Mouse (Mus musculus): ENCODE measurements around the gene Gm49366. TPM values are rescaled to one million over a fixed set of nuclear protein-coding genes. Genes with fewer than 3 reads are reported as not detected.
A peak's percentile ranks its signal among the peaks of the same experiment; 100 is the strongest.
"Not testable (repeated sequence)": the region's sequence is repeated elsewhere in the genome, so short reads cannot be mapped to it uniquely, and the experiment has no call there.

Gene Gm49366
- polyA plus RNA-seq, 1 experiment: not detected

DNA sequence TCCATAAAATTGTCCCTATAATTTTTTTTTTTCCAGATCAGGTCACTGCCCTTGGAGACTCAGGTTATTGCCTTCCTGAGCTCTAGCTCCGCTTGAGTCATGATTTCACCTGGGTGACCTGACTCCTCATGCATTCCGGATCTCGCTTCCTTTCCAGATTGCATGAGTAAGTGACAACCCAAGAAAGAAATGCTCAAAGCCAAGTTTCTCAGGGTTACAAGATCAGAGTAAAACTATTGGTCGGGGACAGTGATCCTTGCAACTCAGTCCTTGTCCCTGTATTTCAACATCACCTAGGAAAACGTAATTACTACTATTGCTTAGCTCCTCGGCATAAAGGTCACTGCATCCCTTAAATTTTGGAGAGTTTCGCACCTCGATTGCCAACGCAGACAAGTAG is 30.3 kb downstream of the Gm49366 start, which contains the start of gene Acot5:
Gene Acot5 (plus strand): TSS at position 340 of the 400 bp plus-strand sequence.
- DNase-seq: no peak
- Histone ChIP-seq H3K4me3 (replicated peaks; ENCODE audit: extremely low read depth, low read depth, low read length) (no peak within 1 kb of the TSS), H3K4me1 (ENCODE audit: control insufficient read depth, insufficient read depth, low read length) (no peaks in the 10 kb centered on the region)
- WGBS: 44% methylated on average over 9 of the region's 9 CpGs
- TF ChIP-seq POLR2A (IDR thresholded peaks at IDR 0.05; ENCODE audit: borderline replicate concordance, extremely low read depth, low read depth, low read length) (no peak), CTCF (IDR thresholded peaks at IDR 0.05; ENCODE audit: insufficient read depth, low read length) (no peak)

DNA sequence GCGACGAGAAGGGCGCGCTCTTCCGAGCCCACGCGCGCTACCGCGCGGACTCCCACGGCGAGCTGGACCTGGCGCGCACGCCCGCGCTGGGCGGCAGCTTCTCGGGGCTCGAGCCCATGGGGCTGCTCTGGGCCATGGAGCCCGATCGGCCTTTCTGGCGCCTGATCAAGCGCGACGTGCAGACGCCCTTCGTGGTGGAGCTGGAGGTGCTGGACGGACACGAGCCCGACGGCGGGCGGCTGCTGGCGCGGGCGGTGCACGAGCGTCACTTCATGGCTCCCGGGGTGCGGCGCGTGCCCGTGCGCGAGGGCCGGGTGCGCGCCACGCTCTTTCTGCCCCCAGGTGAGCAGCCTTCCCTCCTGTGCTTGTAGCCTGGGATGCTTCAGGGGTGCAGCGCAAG is 30.8 kb downstream of the Gm49366 start:
- H3K4me3 ChIP-seq (replicated peaks; ENCODE audit: extremely low read depth, low read depth, low read length); H3K4me1 ChIP-seq (ENCODE audit: control insufficient read depth, insufficient read depth, low read length): not testable (repeated sequence)
- 3% methylated on average over 48 of the region's 52 CpGs for WGBS
- DNase-seq: peak; percentile 21

DNA sequence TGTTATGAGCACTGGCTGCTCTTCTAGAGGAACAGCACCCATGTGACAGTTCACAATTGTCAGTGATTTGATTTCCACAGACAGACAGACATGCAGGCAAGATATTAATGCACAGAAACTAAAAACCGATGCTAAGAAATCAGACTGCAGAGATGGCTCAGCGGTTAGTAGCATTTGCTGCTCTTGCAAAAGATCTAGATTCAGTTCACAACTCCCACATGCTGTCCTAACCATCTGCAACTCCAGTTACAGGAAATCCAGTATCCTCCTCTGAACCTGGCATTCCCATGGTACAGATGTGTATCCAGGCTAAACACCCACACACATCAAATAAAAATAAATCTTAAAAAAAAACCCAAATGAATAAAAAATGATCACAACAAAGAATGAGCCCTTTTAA is 33.0 kb downstream of the Gm49366 start:
- no peaks in the 10 kb centered on the region for H3K4me1 ChIP-seq (ENCODE audit: control insufficient read depth, insufficient read depth, low read length)
- TF ChIP-seq CTCF (IDR thresholded peaks at IDR 0.05; ENCODE audit: insufficient read depth, low read length) (no peak), POLR2A (IDR thresholded peaks at IDR 0.05; ENCODE audit: borderline replicate concordance, extremely low read depth, low read depth, low read length) (no peak)
- 94% methylated on average over 2 of the region's 2 CpGs for WGBS
- no peak overlapping the region for H3K4me3 ChIP-seq (replicated peaks; ENCODE audit: extremely low read depth, low read depth, low read length)
- no peak for DNase-seq

DNA sequence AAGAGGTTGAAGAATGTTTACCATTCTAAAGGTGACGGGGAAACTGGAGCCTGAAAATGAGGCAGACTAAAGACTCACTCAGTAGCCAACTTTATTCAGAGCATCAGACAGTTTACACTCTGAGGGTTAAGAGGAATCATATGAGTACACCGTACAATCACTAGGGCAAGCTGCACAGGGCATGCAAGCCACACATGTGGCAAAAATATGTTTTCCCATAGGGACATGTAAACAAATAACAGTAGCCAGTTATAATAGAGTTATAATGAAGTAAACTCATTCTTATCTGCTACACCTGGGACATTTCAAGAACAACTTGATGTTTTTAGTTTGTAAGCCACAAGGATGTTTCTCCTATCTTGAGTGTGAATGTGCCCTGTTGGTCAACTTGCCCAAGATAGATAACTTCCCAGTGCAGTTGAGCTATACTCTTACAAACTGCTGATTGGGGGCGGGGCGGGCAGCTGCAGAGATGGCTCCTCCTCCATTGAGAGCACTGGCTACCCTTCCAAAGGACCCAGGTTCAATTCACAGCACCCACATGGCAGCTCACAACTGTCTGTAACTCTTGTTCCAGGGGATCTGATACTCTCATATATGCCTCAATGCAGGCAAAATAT is 38.7 kb downstream of the Gm49366 start:
- 76% methylated on average over 4 of the region's 4 CpGs for WGBS
- TF ChIP-seq CTCF (IDR thresholded peaks at IDR 0.05; ENCODE audit: insufficient read depth, low read length) (no peak), POLR2A (IDR thresholded peaks at IDR 0.05; ENCODE audit: borderline replicate concordance, extremely low read depth, low read depth, low read length) (no peak)

DNA sequence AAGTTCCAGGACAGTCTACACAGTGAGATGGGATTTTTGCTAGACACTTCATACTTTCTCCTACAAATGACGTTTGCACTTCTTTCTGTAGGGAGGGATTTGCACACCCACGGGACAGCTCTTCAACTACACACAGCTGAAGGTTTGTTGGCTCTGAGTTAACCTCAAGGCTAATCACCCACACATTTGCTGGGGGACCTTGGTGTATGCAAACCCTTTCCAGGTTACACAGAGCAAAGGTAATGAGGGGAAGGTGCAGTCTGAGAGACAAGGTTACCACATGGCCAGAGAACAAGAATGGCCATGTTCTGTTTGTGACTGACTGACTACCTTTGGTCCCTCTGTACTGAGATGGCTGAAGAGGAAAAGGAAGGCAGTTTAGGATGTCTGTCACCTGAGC is 45.1 kb downstream of the Gm49366 start:
- WGBS: 81% methylated on average over 2 of the region's 2 CpGs
- Histone ChIP-seq H3K4me3 (replicated peaks; ENCODE audit: extremely low read depth, low read depth, low read length) (no peak overlapping the region), H3K4me1 (ENCODE audit: control insufficient read depth, insufficient read depth, low read length) (no peaks in the 10 kb centered on the region)
- TF ChIP-seq POLR2A (IDR thresholded peaks at IDR 0.05; ENCODE audit: borderline replicate concordance, extremely low read depth, low read depth, low read length) (no peak), CTCF (IDR thresholded peaks at IDR 0.05; ENCODE audit: insufficient read depth, low read length) (no peak)
- no peak for DNase-seq

More for the DNA sequence above, 38.7 kb downstream of the Gm49366 start:
- no peak for DNase-seq
- Histone ChIP-seq H3K4me3 (replicated peaks; ENCODE audit: extremely low read depth, low read depth, low read length) (no peak overlapping the region), H3K4me1 (ENCODE audit: control insufficient read depth, insufficient read depth, low read length) (no peaks in the 10 kb centered on the region)

DNA sequence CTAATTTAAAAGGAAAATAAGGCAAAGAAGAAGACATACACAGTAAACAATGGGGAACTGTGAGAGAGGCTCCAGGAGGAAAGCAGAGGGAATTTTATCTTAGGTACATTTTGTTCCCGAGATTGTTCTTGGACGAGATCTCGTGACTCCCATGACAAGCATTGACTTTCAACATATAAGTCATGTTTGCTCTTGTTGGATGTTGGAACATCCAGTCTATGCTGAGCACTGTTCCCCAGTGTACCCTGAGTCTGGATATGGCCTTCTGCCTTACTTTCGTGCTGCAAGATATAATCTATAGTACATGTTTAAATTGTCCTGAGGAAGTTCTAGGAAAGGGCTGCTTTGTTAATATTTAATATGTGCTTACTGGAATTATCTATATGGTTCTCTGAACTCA is 45.8 kb downstream of the Gm49366 start:
- WGBS: 71% methylated on average over 4 of the region's 4 CpGs
- no peak for TF ChIP-seq POLR2A (IDR thresholded peaks at IDR 0.05; ENCODE audit: borderline replicate concordance, extremely low read depth, low read depth, low read length)
- no peak for TF ChIP-seq CTCF (IDR thresholded peaks at IDR 0.05; ENCODE audit: insufficient read depth, low read length)
- no peak for DNase-seq
- H3K4me3 ChIP-seq (replicated peaks; ENCODE audit: extremely low read depth, low read depth, low read length): no peak overlapping the region
- H3K4me1 ChIP-seq (ENCODE audit: control insufficient read depth, insufficient read depth, low read length): no peaks in the 10 kb centered on the region

DNA sequence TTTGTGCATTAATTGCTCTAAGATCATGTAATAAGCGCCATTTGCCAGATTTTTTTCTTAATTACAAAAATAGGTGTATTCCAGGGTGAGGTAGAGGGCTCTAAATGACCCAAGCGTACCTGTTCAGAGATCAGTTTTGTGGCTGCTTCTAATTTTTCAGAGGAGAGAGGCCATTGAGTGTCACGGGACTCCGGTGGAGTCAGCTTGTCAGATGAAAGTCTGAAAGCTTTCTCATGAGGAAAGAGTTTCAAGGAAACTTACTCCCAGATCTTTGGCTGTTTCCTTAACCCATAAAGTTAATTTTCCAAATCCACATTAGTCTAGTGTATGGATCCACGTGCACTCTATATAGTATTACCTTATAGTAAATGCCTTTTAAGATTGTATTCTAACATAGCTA is 55.9 kb downstream of the Gm49366 start:
- DNase-seq; H3K4me1 ChIP-seq (ENCODE audit: control insufficient read depth, insufficient read depth, low read length); H3K4me3 ChIP-seq (replicated peaks; ENCODE audit: extremely low read depth, low read depth, low read length): not testable (repeated sequence)
- WGBS: 93% methylated on average over 5 of the region's 5 CpGs

DNA sequence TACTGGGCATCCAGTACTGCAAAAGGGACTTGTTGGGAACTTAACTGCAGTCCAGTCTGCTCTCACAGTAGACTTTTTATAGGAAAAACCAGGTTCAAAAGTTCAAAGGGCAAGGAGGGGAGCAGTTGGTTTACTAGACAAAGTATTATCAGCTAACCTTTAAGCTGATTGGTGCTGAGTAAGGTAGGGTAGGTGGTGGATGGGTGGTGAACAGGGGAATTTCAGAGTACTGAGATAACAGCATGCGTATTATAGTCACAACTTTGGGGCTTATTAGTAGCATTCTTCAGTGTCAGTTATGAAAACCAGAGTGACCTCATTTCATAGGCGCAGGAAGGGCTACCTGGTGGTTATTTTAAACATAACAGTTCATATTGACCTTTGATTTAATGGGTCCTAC is 60.9 kb downstream of the Gm49366 start:
- Histone ChIP-seq H3K4me1 (ENCODE audit: control insufficient read depth, insufficient read depth, low read length) (no peaks in the 10 kb centered on the region), H3K4me3 (replicated peaks; ENCODE audit: extremely low read depth, low read depth, low read length) (no peak overlapping the region)
- TF ChIP-seq CTCF (IDR thresholded peaks at IDR 0.05; ENCODE audit: insufficient read depth, low read length) (no peak), POLR2A (IDR thresholded peaks at IDR 0.05; ENCODE audit: borderline replicate concordance, extremely low read depth, low read depth, low read length) (no peak)
- DNase-seq: no peak
- WGBS: over 99% methylated on average over 2 of the region's 2 CpGs

DNA sequence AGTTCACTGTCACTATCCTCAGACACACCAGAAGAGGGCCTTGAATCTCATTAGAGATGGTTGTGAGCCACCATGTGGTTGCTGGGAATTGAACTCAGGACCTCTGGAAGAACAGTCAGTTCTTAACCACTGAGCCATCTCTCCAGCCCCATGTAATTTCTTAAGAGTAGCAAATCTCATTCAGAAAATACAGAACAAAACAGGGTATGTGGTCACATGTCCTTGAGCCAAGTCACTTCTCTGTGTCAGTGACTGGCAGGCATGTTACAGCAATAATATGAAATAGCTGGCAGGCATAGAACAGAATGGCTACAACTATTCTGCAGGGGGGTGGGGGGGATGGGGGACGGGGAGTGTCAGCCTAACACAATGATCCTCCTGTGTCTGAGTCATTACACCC is 61.3 kb downstream of the Gm49366 start:
- DNase-seq: no peak
- TF ChIP-seq CTCF (IDR thresholded peaks at IDR 0.05; ENCODE audit: insufficient read depth, low read length) (no peak), POLR2A (IDR thresholded peaks at IDR 0.05; ENCODE audit: borderline replicate concordance, extremely low read depth, low read depth, low read length) (no peak)
- Histone ChIP-seq H3K4me3 (replicated peaks; ENCODE audit: extremely low read depth, low read depth, low read length) (no peak overlapping the region), H3K4me1 (ENCODE audit: control insufficient read depth, insufficient read depth, low read length) (no peaks in the 10 kb centered on the region)
- 47% methylated on average over 1 of the region's 1 CpGs for WGBS

DNA sequence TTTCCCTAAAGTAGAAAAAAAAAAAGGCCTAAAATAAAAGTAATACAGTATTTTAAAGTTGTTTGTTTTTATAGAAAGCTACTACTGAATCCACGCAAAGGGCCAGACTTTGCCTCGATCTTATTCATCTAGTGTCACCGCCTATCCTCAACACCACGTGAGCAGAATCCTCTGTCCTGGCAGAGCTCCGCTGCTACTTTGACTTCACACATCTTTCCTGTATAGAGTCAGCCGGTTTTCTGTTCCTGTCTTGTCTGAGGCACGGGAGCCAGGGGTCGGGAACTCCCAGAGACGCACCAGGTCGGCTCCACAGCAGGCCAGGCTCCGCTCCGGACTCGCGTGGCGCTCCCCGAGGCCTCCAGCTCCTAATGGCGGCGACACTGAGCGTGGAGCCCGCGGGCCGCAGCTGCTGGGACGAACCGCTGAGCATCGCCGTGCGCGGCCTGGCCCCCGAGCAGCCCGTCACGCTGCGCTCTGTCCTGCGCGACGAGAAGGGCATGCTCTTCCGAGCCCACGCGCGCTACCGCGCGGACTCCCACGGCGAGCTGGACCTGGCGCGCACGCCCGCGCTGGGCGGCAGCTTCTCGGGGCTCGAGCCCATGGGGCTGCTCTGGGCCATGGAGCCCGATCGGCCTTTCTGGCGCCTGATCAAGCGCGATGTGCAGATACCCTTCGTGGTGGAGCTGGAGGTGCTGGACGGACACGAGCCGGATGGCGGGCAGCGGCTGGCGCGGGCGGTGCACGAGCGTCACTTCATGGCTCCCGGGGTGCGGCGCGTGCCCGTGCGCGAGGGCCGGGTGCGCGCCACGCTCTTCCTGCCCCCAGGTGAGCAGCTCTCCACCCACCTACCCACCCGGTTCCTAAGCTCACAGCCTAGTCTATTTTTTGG is 62.1 kb downstream of the Gm49366 start, which contains the start of gene Acot6:
Gene Acot6 (plus strand): TSS at position 51 of the 889 bp plus-strand sequence.
- TF ChIP-seq POLR2A (IDR thresholded peaks at IDR 0.05; ENCODE audit: borderline replicate concordance, extremely low read depth, low read depth, low read length): peak; percentile 18; the same call in 1 of the 2 replicates
- under 1% methylated on average over 79 of the region's 80 CpGs for WGBS
- not testable (repeated sequence) for H3K4me1 ChIP-seq (ENCODE audit: control insufficient read depth, insufficient read depth, low read length)
- peak; percentile 49 for DNase-seq
- H3K4me3 ChIP-seq (replicated peaks; ENCODE audit: extremely low read depth, low read depth, low read length): peak within 1 kb of the TSS; percentile 78

Data from lung, adult 2 months (tissue).